Mouse (Mus musculus) kidney, adult 2 months (tissue): ENCODE results near the gene Grin2b. TPM values are rescaled to one million over a fixed set of nuclear protein-coding genes. Genes with fewer than 3 reads are reported as not detected.
A peak's percentile ranks its signal among the peaks of the same experiment; 100 is the strongest.

Source experiments
- DNase-seq: peaks from one replicate; pipeline ENCODE4 v3.0.0; 2021
- H3K27ac ChIP-seq: fragments of 200-500 bp; 2 replicates; pipeline ENCODE4 v1.5.1; 2012; ENCODE audit warnings: low read depth, low read length, control low read depth, inconsistent platforms; ENCODE audit not compliant: insufficient read depth
- H3K27me3 ChIP-seq: fragments of 200-500 bp; replicated peaks from 2 replicates; pipeline ENCODE4 v1.6.1; 2012; ENCODE audit warnings: mild to moderate bottlenecking, moderate library complexity, low read length, inconsistent platforms; ENCODE audit not compliant: control insufficient read depth, insufficient read depth
- H3K36me3 ChIP-seq: fragments of 200-500 bp; 2 replicates; pipeline ENCODE4 v1.6.1; 2012; ENCODE audit warnings: mild to moderate bottlenecking, moderate library complexity, low read length, inconsistent platforms; ENCODE audit not compliant: control insufficient read depth, insufficient read depth
- H3K4me1 ChIP-seq: fragments of 200-500 bp; 2 replicates; pipeline ENCODE4 v1.6.1; 2011; ENCODE audit warnings: low read length; ENCODE audit not compliant: control insufficient read depth, insufficient read depth
- H3K4me3 ChIP-seq: fragments of 200-500 bp; 2 replicates; pipeline ENCODE4 v1.5.1; 2011; ENCODE audit warnings: mild to moderate bottlenecking, low read depth, low read length, control low read depth; ENCODE audit not compliant: insufficient read depth
- CTCF ChIP-seq: fragments of 200-500 bp; conservative IDR thresholded peaks from 2 replicates; pipeline ENCODE4 v1.5.1; 2011; ENCODE audit warnings: low read depth, mild to moderate bottlenecking, control low read depth, low read length, moderate library complexity, mixed read lengths; ENCODE audit not compliant: insufficient read depth, insufficient read length
- POLR2A ChIP-seq: fragments of 200-500 bp; IDR thresholded peaks from one replicate; pipeline ENCODE4 v1.6.1; 2011; ENCODE audit warnings: low read depth, low read length, control low read depth
- WGBS: fragments of 180-500 bp; shearing (Covaris S2); methylation state at CpG from one replicate; pipeline ENCODE4 v1.1.7; 2018; 5-methylcytosine and 5-hydroxymethylcytosine counted together
- polyA plus RNA-seq: library from polyadenylated mRNA; depleted of rRNA; stranded (reverse); fragments of >200 nt; gene quantifications from 2 replicates; pipeline ENCODE4 v1.2.3, GENCODE M21; 2012

The Grin2b gene
- polyA plus RNA-seq, 1 experiment, result not detected

DNA sequence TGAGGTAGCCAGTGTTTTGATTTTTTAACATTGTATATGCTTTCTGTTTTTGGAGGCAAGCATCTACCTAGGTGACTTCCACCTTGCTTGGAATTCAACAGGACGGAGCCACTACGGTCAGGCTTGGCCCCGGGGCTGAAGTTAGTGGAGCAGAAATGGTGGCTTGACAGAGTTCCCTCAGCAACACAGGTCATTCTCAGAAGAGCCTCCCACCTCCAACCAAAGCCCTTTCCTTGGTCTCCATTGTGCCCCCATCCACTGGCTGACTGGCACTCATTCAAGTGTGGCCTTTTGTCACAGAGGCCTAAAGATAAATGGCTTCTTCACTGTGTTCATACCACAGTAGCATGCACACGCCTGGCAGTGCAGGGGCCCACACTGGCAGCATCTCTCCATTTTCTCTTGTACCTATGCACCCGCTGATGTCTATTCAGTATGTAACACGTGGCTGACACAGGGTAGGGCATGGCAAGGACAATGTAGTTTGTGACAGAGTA is 230.1 kb downstream of the Grin2b start:
- no peaks in the 10 kb centered on the region for H3K27me3 ChIP-seq
- no peaks in the 10 kb centered on the region for H3K4me1 ChIP-seq
- 58% methylated on average over 6 of the region's 6 CpGs for WGBS
- H3K36me3 ChIP-seq, result no peaks in the 10 kb centered on the region
- DNase-seq, result peak; percentile 4
- TF ChIP-seq POLR2A (no peak), CTCF (no peak)
- no peak overlapping the region for H3K27ac ChIP-seq
- H3K4me3 ChIP-seq, result no peak overlapping the region

DNA sequence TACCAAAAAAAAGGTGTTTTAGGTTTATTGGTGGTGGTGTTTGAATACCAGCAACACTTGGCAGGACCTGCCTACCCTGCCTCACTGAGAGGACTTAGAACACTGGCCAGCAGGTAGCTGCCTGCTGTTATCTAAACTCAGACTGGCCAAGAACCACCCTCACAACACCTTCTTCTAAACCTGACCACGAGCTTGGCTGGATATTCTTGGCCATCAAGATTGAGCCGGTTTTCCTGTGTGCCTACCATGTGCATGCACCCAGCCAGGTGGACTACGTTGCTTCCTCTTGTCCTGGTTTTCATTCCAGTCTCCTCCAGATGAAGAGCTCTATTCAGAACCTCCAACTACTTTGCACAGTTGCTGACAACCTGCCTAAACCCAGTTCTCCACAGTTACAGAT is 240.4 kb downstream of the Grin2b start:
- Histone ChIP-seq H3K36me3 (no peaks in the 10 kb centered on the region), H3K27ac (no peak overlapping the region), H3K4me1 (no peaks in the 10 kb centered on the region), H3K4me3 (no peak overlapping the region), H3K27me3 (no peaks in the 10 kb centered on the region; the same call in 1 of the 2 replicates)
- 77% methylated on average over 3 of the region's 3 CpGs for WGBS
- no peak for DNase-seq
- no peak for TF ChIP-seq CTCF
- TF ChIP-seq POLR2A, result no peak

DNA sequence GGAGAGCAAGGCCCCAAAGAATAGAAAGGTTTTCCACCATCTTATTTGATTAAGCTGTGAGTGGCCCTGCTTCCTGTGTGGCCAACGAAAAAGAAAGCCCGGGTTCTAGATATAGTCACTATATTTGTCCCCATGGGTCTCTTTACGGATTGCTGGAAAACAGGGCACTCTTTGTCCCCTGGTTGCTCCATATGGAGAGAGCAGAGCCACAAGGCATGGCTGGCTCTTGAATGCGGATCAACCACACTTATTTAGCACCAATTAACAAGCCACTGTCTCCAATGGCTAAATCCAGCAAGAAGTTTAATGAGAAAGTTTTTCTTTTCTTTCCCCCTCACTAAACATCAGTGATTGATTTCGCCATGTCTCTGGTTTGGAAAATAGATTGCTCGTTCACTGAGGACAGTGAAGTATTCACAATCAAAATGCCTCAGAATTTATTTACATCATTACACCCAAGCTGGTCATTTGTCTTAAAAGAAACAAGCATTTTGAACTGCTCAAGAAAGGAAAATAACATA is 240.9 kb downstream of the Grin2b start:
- H3K27me3 ChIP-seq, result no peaks in the 10 kb centered on the region; the same call in 1 of the 2 replicates
- no peaks in the 10 kb centered on the region for H3K36me3 ChIP-seq
- 87% methylated on average over 6 of the region's 6 CpGs for WGBS
- H3K4me1 ChIP-seq, result no peaks in the 10 kb centered on the region
- no peak overlapping the region for H3K4me3 ChIP-seq
- H3K27ac ChIP-seq, result no peak overlapping the region
- no peak for DNase-seq
- TF ChIP-seq POLR2A (no peak), CTCF (no peak)

DNA sequence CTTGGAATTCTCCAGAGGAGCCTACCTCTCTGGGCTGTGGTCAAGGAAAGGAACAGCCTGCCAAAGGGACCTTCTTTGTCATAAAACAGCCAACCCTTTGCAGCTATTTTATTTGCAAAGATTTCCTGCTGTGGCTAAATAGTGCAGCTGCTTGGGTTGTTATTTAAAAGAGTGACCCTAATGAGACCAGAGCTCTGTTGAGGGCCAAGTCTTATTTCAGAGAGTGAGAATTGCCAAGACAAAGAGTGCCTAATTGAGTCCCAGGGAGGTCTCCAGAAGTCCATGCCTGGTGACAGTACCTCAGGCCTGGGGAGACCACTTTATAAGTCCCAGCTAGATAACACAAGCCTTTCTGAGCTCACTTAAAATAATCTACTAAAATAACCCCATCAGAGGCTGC is 255.6 kb downstream of the Grin2b start:
- Histone ChIP-seq H3K36me3 (no peaks in the 10 kb centered on the region), H3K4me3 (no peak overlapping the region), H3K4me1 (no peaks in the 10 kb centered on the region), H3K27ac (no peak overlapping the region), H3K27me3 (no peaks in the 10 kb centered on the region)
- peak; percentile 13 for DNase-seq
- TF ChIP-seq POLR2A, result no peak
- no peak for TF ChIP-seq CTCF

DNA sequence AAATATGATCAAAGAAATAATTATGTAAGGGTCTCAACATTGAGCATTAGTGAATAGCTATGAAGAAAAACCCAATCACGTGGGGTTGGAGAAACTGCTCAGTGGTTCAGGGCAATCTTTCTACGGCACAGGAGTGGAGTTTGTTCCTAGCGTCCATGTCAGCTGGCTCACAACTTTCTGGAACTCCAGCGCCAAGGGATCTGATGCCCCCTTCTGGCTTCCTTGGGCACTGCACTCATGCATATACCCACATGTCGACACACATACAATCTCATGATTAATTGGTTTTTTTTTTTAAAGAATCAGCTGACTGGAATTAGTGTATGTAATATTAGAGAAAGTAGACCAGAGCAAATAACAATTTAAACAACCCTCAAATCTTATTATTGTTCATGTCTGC is 258.7 kb downstream of the Grin2b start:
- 98% methylated on average over 5 of the region's 5 CpGs for WGBS
- H3K27me3 ChIP-seq, result no peaks in the 10 kb centered on the region
- no peak for TF ChIP-seq CTCF
- TF ChIP-seq POLR2A, result no peak

DNA sequence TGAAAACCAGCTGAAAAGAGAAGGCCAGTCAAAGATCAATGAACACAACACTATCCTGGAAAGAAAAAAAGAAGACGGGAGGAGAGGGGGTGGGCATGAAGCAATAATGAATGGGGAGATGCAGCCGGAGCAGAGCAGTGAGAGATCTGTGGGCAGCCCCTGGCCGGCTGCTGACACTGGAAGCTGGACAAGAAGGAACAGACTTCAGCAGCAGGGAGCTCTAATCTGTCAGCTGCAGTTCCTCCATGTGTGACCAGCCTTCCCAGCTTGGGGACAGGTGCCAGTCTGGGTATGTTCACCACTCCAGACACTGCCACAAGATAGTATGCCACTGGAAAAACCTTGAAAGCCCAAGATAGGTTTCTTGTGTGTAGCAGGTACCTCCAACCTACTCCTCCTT is 261.2 kb downstream of the Grin2b start:
- H3K4me3 ChIP-seq, result no peak overlapping the region
- TF ChIP-seq POLR2A, result no peak
- no peak for TF ChIP-seq CTCF
- DNase-seq, result no peak
- H3K4me1 ChIP-seq, result no peaks in the 10 kb centered on the region
- no peaks in the 10 kb centered on the region for H3K36me3 ChIP-seq
- no peaks in the 10 kb centered on the region for H3K27me3 ChIP-seq
- 68% methylated on average over 3 of the region's 3 CpGs for WGBS
- no peak overlapping the region for H3K27ac ChIP-seq

More for the DNA sequence above, 258.7 kb downstream of the Grin2b start:
- no peaks in the 10 kb centered on the region for H3K4me1 ChIP-seq
- no peaks in the 10 kb centered on the region for H3K36me3 ChIP-seq
- no peak overlapping the region for H3K27ac ChIP-seq
- DNase-seq, result no peak
- no peak overlapping the region for H3K4me3 ChIP-seq

DNA sequence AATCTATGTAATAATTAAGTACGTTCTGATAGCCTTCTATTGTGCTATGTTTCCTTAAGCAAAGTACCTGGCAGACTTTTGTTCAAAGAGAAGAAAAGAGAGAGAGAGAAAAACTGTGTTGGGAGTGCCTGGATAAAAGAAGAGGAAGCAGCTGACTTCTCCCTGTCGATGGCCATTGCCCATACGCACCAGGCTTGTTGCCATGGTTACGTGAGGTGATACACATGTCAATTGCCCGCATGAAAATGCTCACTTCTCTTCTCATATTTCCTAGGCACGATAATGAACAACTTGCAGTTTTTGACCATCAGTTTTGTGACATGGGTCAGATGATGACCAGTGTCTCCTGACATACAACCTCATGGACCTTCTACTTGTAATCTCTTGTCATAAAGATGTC is 262.2 kb downstream of the Grin2b start:
- TF ChIP-seq CTCF (no peak), POLR2A (no peak)
- Histone ChIP-seq H3K4me1 (no peaks in the 10 kb centered on the region), H3K36me3 (no peaks in the 10 kb centered on the region), H3K27ac (no peak overlapping the region), H3K4me3 (no peak overlapping the region), H3K27me3 (no peaks in the 10 kb centered on the region)
- 79% methylated on average over 6 of the region's 6 CpGs for WGBS
- DNase-seq, result no peak
